Mouse (Mus musculus): Measurements from ENCODE around the gene Ghr. TPM values are rescaled to one million over a fixed set of nuclear protein-coding genes. Genes with fewer than 3 reads are reported as not detected.

Gene Ghr
- polyA plus RNA-seq, 1 experiment from 2014 or later: 99.0 TPM

GRCm38 (mm10) chr15:3339847-3340246 is 243.4 kb downstream of the Ghr start:
- DNase-seq (ENCODE audit: low spot score): no peak
- Histone ChIP-seq H3K4me2 (replicated peaks; ENCODE audit: low read depth) (no peak overlapping the region), H3K9me3 (ENCODE audit: control insufficient read depth, low read length) (no peaks in the 10 kb centered on the region), H3K9ac (ENCODE audit: low read length) (no peak overlapping the region), H3K27me3 (ENCODE audit: control insufficient read depth, insufficient read depth, low read length) (no peaks in the 10 kb centered on the region), H3K4me1 (replicated peaks; ENCODE audit: control insufficient read depth, insufficient read depth) (no peaks in the 10 kb centered on the region), H3K4me3 (ENCODE audit: low read depth, low read length) (no peak overlapping the region), H3K27ac (replicated peaks) (no peak overlapping the region), H3K36me3 (ENCODE audit: control insufficient read depth, insufficient read depth, low read length) (peaks cover 14% of the 10 kb centered on the region; the same call in 1 of the 2 replicates)
- TF ChIP-seq EP300 (optimal IDR thresholded peaks at IDR 0.05) (no peak), CTCF (IDR thresholded peaks at IDR 0.05; ENCODE audit: low read depth) (no peak)
- WGBS: 50% methylated on average over 3 of the region's 3 CpGs
- no peak for ATAC-seq (ENCODE audit: low FRiP score, low TSS enrichment)

GRCm38 (mm10) chr15:3332517-3332916 is 250.8 kb downstream of the Ghr start:
- Histone ChIP-seq H3K4me2 (replicated peaks; ENCODE audit: low read depth) (no peak overlapping the region), H3K9ac (ENCODE audit: low read length) (no peak overlapping the region), H3K4me1 (replicated peaks; ENCODE audit: control insufficient read depth, insufficient read depth) (no peaks in the 10 kb centered on the region), H3K36me3 (ENCODE audit: control insufficient read depth, insufficient read depth, low read length) (peaks cover 9% of the 10 kb centered on the region), H3K27me3 (ENCODE audit: control insufficient read depth, insufficient read depth, low read length) (no peaks in the 10 kb centered on the region), H3K27ac (replicated peaks) (no peak overlapping the region), H3K9me3 (ENCODE audit: control insufficient read depth, low read length) (no peaks in the 10 kb centered on the region), H3K4me3 (ENCODE audit: low read depth, low read length) (no peak overlapping the region)
- WGBS: 86% methylated on average over 4 of the region's 4 CpGs
- TF ChIP-seq CTCF (IDR thresholded peaks at IDR 0.05; ENCODE audit: low read depth): no peak
- no peak for TF ChIP-seq EP300 (optimal IDR thresholded peaks at IDR 0.05)
- ATAC-seq (ENCODE audit: low FRiP score, low TSS enrichment) (no peak), DNase-seq (ENCODE audit: low spot score) (no peak)

- 68% methylated on average over 2 of the region's 2 CpGs for WGBS
- H3K4me1 ChIP-seq (replicated peaks; ENCODE audit: control insufficient read depth, insufficient read depth): no peaks in the 10 kb centered on the region
- peaks cover 5% of the 10 kb centered on the region; the same call in 1 of the 2 replicates for H3K36me3 ChIP-seq (ENCODE audit: control insufficient read depth, insufficient read depth, low read length)
- no peak overlapping the region for H3K9ac ChIP-seq (ENCODE audit: low read length)
- H3K27me3 ChIP-seq (ENCODE audit: control insufficient read depth, insufficient read depth, low read length): no peaks in the 10 kb centered on the region
- H3K9me3 ChIP-seq (ENCODE audit: control insufficient read depth, low read length): no peaks in the 10 kb centered on the region
- no peak overlapping the region for H3K4me2 ChIP-seq (replicated peaks; ENCODE audit: low read depth)
- ATAC-seq (ENCODE audit: low FRiP score, low TSS enrichment) (no peak), DNase-seq (ENCODE audit: low spot score) (no peak)
- TF ChIP-seq EP300 (optimal IDR thresholded peaks at IDR 0.05) (no peak), CTCF (IDR thresholded peaks at IDR 0.05; ENCODE audit: low read depth) (no peak)
- H3K27ac ChIP-seq (replicated peaks): no peak overlapping the region
- no peak overlapping the region for H3K4me3 ChIP-seq (ENCODE audit: low read depth, low read length)
Observed at GRCm38 (mm10) chr15:3331813-3332212, 251.5 kb downstream of the Ghr start.

- Histone ChIP-seq H3K27ac (replicated peaks) (no peak overlapping the region), H3K4me3 (ENCODE audit: low read depth, low read length) (no peak overlapping the region), H3K4me1 (replicated peaks; ENCODE audit: control insufficient read depth, insufficient read depth) (no peaks in the 10 kb centered on the region), H3K9me3 (ENCODE audit: control insufficient read depth, low read length) (no peaks in the 10 kb centered on the region), H3K36me3 (ENCODE audit: control insufficient read depth, insufficient read depth, low read length) (peaks cover 5% of the 10 kb centered on the region; the same call in 1 of the 2 replicates), H3K9ac (ENCODE audit: low read length) (no peak overlapping the region), H3K4me2 (replicated peaks; ENCODE audit: low read depth) (no peak overlapping the region), H3K27me3 (ENCODE audit: control insufficient read depth, insufficient read depth, low read length) (no peaks in the 10 kb centered on the region)
- peak; percentile 49 for TF ChIP-seq CTCF (IDR thresholded peaks at IDR 0.05; ENCODE audit: low read depth)
- no peak for TF ChIP-seq EP300 (optimal IDR thresholded peaks at IDR 0.05)
- ATAC-seq (ENCODE audit: low FRiP score, low TSS enrichment): no peak
- 81% methylated on average over 1 of the region's 1 CpGs for WGBS
- DNase-seq (ENCODE audit: low spot score): peak; percentile 18
Observed at GRCm38 (mm10) chr15:3330291-3330690, 253.0 kb downstream of the Ghr start.

GRCm38 (mm10) chr15:3323041-3323440 is 260.3 kb downstream of the Ghr start:
- ATAC-seq (ENCODE audit: low FRiP score, low TSS enrichment) (no peak), DNase-seq (ENCODE audit: low spot score) (no peak)
- Histone ChIP-seq H3K27me3 (ENCODE audit: control insufficient read depth, insufficient read depth, low read length) (no peaks in the 10 kb centered on the region), H3K9ac (ENCODE audit: low read length) (no peak overlapping the region), H3K9me3 (ENCODE audit: control insufficient read depth, low read length) (no peaks in the 10 kb centered on the region), H3K36me3 (ENCODE audit: control insufficient read depth, insufficient read depth, low read length) (peaks cover 8% of the 10 kb centered on the region; the same call in 1 of the 2 replicates), H3K4me1 (replicated peaks; ENCODE audit: control insufficient read depth, insufficient read depth) (no peaks in the 10 kb centered on the region), H3K27ac (replicated peaks) (no peak overlapping the region), H3K4me2 (replicated peaks; ENCODE audit: low read depth) (no peak overlapping the region), H3K4me3 (ENCODE audit: low read depth, low read length) (no peak overlapping the region)
- no peak for TF ChIP-seq EP300 (optimal IDR thresholded peaks at IDR 0.05)

- no peak for ATAC-seq (ENCODE audit: low FRiP score, low TSS enrichment)
- Histone ChIP-seq H3K36me3 (ENCODE audit: control insufficient read depth, insufficient read depth, low read length) (peaks cover 8% of the 10 kb centered on the region; the same call in 1 of the 2 replicates), H3K27me3 (ENCODE audit: control insufficient read depth, insufficient read depth, low read length) (no peaks in the 10 kb centered on the region), H3K27ac (replicated peaks) (no peak overlapping the region), H3K9me3 (ENCODE audit: control insufficient read depth, low read length) (no peaks in the 10 kb centered on the region), H3K4me2 (replicated peaks; ENCODE audit: low read depth) (no peak overlapping the region), H3K4me3 (ENCODE audit: low read depth, low read length) (no peak overlapping the region), H3K9ac (ENCODE audit: low read length) (no peak overlapping the region), H3K4me1 (replicated peaks; ENCODE audit: control insufficient read depth, insufficient read depth) (no peaks in the 10 kb centered on the region)
- 90% methylated on average over 9 of the region's 9 CpGs for WGBS
- DNase-seq (ENCODE audit: low spot score): no peak
- TF ChIP-seq CTCF (IDR thresholded peaks at IDR 0.05; ENCODE audit: low read depth): no peak
- no peak for TF ChIP-seq EP300 (optimal IDR thresholded peaks at IDR 0.05)
Observed at GRCm38 (mm10) chr15:3319929-3320328, 263.4 kb downstream of the Ghr start.
